Mouse (Mus musculus) hematopoietic multipotent progenitor cell, adult 10-12 weeks (in vitro differentiated cells): ENCODE measurements around the gene Arel1. TPM values are rescaled to one million over a fixed set of nuclear protein-coding genes. Genes with fewer than 3 reads are reported as not detected.

Experiments used
- polyA plus RNA-seq: library from polyadenylated mRNA; stranded (reverse); fragments of >175 nt; gene quantifications from 2 replicates; pipeline ENCODE4 v1.2.3, GENCODE M21; 2012; ENCODE audit warnings: low replicate concordance

Arel1 gene
- 4.9 and 11.6 TPM in 2 replicates for polyA plus RNA-seq

GRCm38 (mm10) chr12:84970428-84971096, at the start of gene Arel1, which contains the start of gene Fcf1:
Gene Arel1, minus strand, starts transcription at chr12:84970900.
Gene Fcf1, plus strand, starts transcription at chr12:84970897.

GRCm38 (mm10) chr12:84996083-84996496, 25.4 kb upstream of the Arel1 start, which contains the start of gene Ylpm1:
Gene Ylpm1, plus strand, starts transcription at chr12:84996321.

GRCm38 (mm10) chr12:84876481-84877121, 94.1 kb downstream of the Arel1 start, which contains the start of gene Ltbp2:
Gene Ltbp2, minus strand, starts transcription at chr12:84876532.

Other genes starting within 250 kb of the Arel1 start
- gene Npc2, start 197.7 kb downstream of the Arel1 start, polyA plus RNA-seq = 15.4 and 355 TPM in 2 replicates
- 23.6 and 39.8 TPM in 2 replicates for gene Isca2, start 197.6 kb downstream of the Arel1 start, polyA plus RNA-seq
- gene Ltbp2, start 94.4 kb downstream of the Arel1 start, polyA plus RNA-seq = 2.3 and 2.6 TPM in 2 replicates
- 5.4 and 18.2 TPM in 2 replicates for gene Fcf1, start within 50 bp of the Arel1 start, polyA plus RNA-seq
- gene Ylpm1, start 25.4 kb upstream of the Arel1 start, polyA plus RNA-seq = 37.3 and 38.0 TPM in 2 replicates
- gene Prox2, start 139.9 kb upstream of the Arel1 start, polyA plus RNA-seq = 5.1 and 6.5 TPM in 2 replicates
- gene Dlst, start 139.9 kb upstream of the Arel1 start, polyA plus RNA-seq = 290 and 660 TPM in 2 replicates
- gene Rps6kl1, start 180.4 kb upstream of the Arel1 start, polyA plus RNA-seq = 0.42 and 0.45 TPM in 2 replicates
- 0.12 and 0.29 TPM in 2 replicates for gene Pgf, start 206.9 kb upstream of the Arel1 start, polyA plus RNA-seq
- gene Eif2b2, start 248.6 kb upstream of the Arel1 start, polyA plus RNA-seq = 114 and 244 TPM in 2 replicates